Mouse (Mus musculus): ENCODE measurements around the gene Cdk5rap2. TPM values are rescaled to one million over a fixed set of nuclear protein-coding genes. Genes with fewer than 3 reads are reported as not detected.

Gene Cdk5rap2
- 73.1 and 76.1 TPM in 2 replicates for polyA plus RNA-seq (2012; rRNA removed)

- Histone ChIP-seq H3K4me3 (ENCODE audit: control insufficient read depth, low read depth, low read length) (peak within 1 kb of the TSS; percentile 91), H3K4me1 (ENCODE audit: control insufficient read depth, insufficient read depth, low read length) (no peaks in the 10 kb centered on the region; the same call in 1 of the 2 replicates), H3K27me3 (ENCODE audit: control insufficient read depth, insufficient read depth, low read length) (no peaks in the 10 kb centered on the region), H3K36me3 (ENCODE audit: control insufficient read depth, insufficient read depth, low read length) (no peaks in the 10 kb centered on the region), H3K27ac (ENCODE audit: control insufficient read depth, insufficient read depth, low read depth, low read length) (peak within 1 kb of the TSS; percentile 93)
- TF ChIP-seq CTCF (IDR thresholded peaks at IDR 0.05; ENCODE audit: control insufficient read depth, insufficient read depth, insufficient replicate concordance, low read depth, low read length) = no peak
- peak; percentile 48; the same call in 1 of the 2 replicates for TF ChIP-seq POLR2A (IDR thresholded peaks at IDR 0.05; ENCODE audit: control insufficient read depth, low read depth, low read length)
Measured at GRCm38 (mm10) chr4:70409994-70410721, at the start of gene Cdk5rap2. TSS of gene Cdk5rap2 (minus strand) at chr4:70410443.

- TF ChIP-seq POLR2A (IDR thresholded peaks at IDR 0.05; ENCODE audit: control insufficient read depth, low read depth, low read length) = no peak
- TF ChIP-seq CTCF (IDR thresholded peaks at IDR 0.05; ENCODE audit: control insufficient read depth, insufficient read depth, insufficient replicate concordance, low read depth, low read length) = no peak
- no peaks in the 10 kb centered on the region for H3K27me3 ChIP-seq (ENCODE audit: control insufficient read depth, insufficient read depth, low read length)
- H3K4me1 ChIP-seq (ENCODE audit: control insufficient read depth, insufficient read depth, low read length) = no peaks in the 10 kb centered on the region
- H3K4me3 ChIP-seq (ENCODE audit: control insufficient read depth, low read depth, low read length) = no peak overlapping the region
- no peaks in the 10 kb centered on the region for H3K36me3 ChIP-seq (ENCODE audit: control insufficient read depth, insufficient read depth, low read length)
- H3K27ac ChIP-seq (ENCODE audit: control insufficient read depth, insufficient read depth, low read depth, low read length) = no peak overlapping the region
Measured at GRCm38 (mm10) chr4:70452161-70452560, 41.9 kb upstream of the Cdk5rap2 start.

GRCm38 (mm10) chr4:70451750-70452149 lies 41.5 kb upstream of the Cdk5rap2 start:
- no peaks in the 10 kb centered on the region for H3K36me3 ChIP-seq (ENCODE audit: control insufficient read depth, insufficient read depth, low read length)
- TF ChIP-seq CTCF (IDR thresholded peaks at IDR 0.05; ENCODE audit: control insufficient read depth, insufficient read depth, insufficient replicate concordance, low read depth, low read length) (peak; percentile 15; the same call in 1 of the 2 replicates), POLR2A (IDR thresholded peaks at IDR 0.05; ENCODE audit: control insufficient read depth, low read depth, low read length) (no peak)
- H3K4me1 ChIP-seq (ENCODE audit: control insufficient read depth, insufficient read depth, low read length) = no peaks in the 10 kb centered on the region
- H3K4me3 ChIP-seq (ENCODE audit: control insufficient read depth, low read depth, low read length) = no peak overlapping the region
- H3K27me3 ChIP-seq (ENCODE audit: control insufficient read depth, insufficient read depth, low read length) = no peaks in the 10 kb centered on the region
- H3K27ac ChIP-seq (ENCODE audit: control insufficient read depth, insufficient read depth, low read depth, low read length) = no peak overlapping the region

- Histone ChIP-seq H3K36me3 (ENCODE audit: control insufficient read depth, insufficient read depth, low read length) (no peaks in the 10 kb centered on the region), H3K4me1 (ENCODE audit: control insufficient read depth, insufficient read depth, low read length) (no peaks in the 10 kb centered on the region), H3K4me3 (ENCODE audit: control insufficient read depth, low read depth, low read length) (no peak overlapping the region), H3K27ac (ENCODE audit: control insufficient read depth, insufficient read depth, low read depth, low read length) (no peak overlapping the region), H3K27me3 (ENCODE audit: control insufficient read depth, insufficient read depth, low read length) (no peaks in the 10 kb centered on the region)
- no peak for TF ChIP-seq POLR2A (IDR thresholded peaks at IDR 0.05; ENCODE audit: control insufficient read depth, low read depth, low read length)
- TF ChIP-seq CTCF (IDR thresholded peaks at IDR 0.05; ENCODE audit: control insufficient read depth, insufficient read depth, insufficient replicate concordance, low read depth, low read length) = no peak
Measured at GRCm38 (mm10) chr4:70449668-70450067, 39.4 kb upstream of the Cdk5rap2 start.

GRCm38 (mm10) chr4:70446774-70447173 lies 36.5 kb upstream of the Cdk5rap2 start:
- Histone ChIP-seq H3K27me3 (ENCODE audit: control insufficient read depth, insufficient read depth, low read length) (no peaks in the 10 kb centered on the region), H3K36me3 (ENCODE audit: control insufficient read depth, insufficient read depth, low read length) (no peaks in the 10 kb centered on the region), H3K27ac (ENCODE audit: control insufficient read depth, insufficient read depth, low read depth, low read length) (no peak overlapping the region), H3K4me1 (ENCODE audit: control insufficient read depth, insufficient read depth, low read length) (no peaks in the 10 kb centered on the region), H3K4me3 (ENCODE audit: control insufficient read depth, low read depth, low read length) (no peak overlapping the region)
- TF ChIP-seq CTCF (IDR thresholded peaks at IDR 0.05; ENCODE audit: control insufficient read depth, insufficient read depth, insufficient replicate concordance, low read depth, low read length) = no peak
- TF ChIP-seq POLR2A (IDR thresholded peaks at IDR 0.05; ENCODE audit: control insufficient read depth, low read depth, low read length) = no peak

GRCm38 (mm10) chr4:70420202-70420601 lies 10.0 kb upstream of the Cdk5rap2 start:
- no peaks in the 10 kb centered on the region for H3K27me3 ChIP-seq (ENCODE audit: control insufficient read depth, insufficient read depth, low read length)
- no peak overlapping the region for H3K4me3 ChIP-seq (ENCODE audit: control insufficient read depth, low read depth, low read length)
- H3K4me1 ChIP-seq (ENCODE audit: control insufficient read depth, insufficient read depth, low read length) = no peaks in the 10 kb centered on the region

GRCm38 (mm10) chr4:70412126-70412525 lies 1.9 kb upstream of the Cdk5rap2 start:
- Histone ChIP-seq H3K27ac (ENCODE audit: control insufficient read depth, insufficient read depth, low read depth, low read length) (no peak overlapping the region), H3K4me1 (ENCODE audit: control insufficient read depth, insufficient read depth, low read length) (no peaks in the 10 kb centered on the region; the same call in 1 of the 2 replicates), H3K27me3 (ENCODE audit: control insufficient read depth, insufficient read depth, low read length) (no peaks in the 10 kb centered on the region), H3K36me3 (ENCODE audit: control insufficient read depth, insufficient read depth, low read length) (no peaks in the 10 kb centered on the region), H3K4me3 (ENCODE audit: control insufficient read depth, low read depth, low read length) (no peak overlapping the region)
- TF ChIP-seq CTCF (IDR thresholded peaks at IDR 0.05; ENCODE audit: control insufficient read depth, insufficient read depth, insufficient replicate concordance, low read depth, low read length) = no peak
- TF ChIP-seq POLR2A (IDR thresholded peaks at IDR 0.05; ENCODE audit: control insufficient read depth, low read depth, low read length) = no peak

More at GRCm38 (mm10) chr4:70420202-70420601, 10.0 kb upstream of the Cdk5rap2 start:
- no peak for TF ChIP-seq POLR2A (IDR thresholded peaks at IDR 0.05; ENCODE audit: control insufficient read depth, low read depth, low read length)
- no peak for TF ChIP-seq CTCF (IDR thresholded peaks at IDR 0.05; ENCODE audit: control insufficient read depth, insufficient read depth, insufficient replicate concordance, low read depth, low read length)
- H3K36me3 ChIP-seq (ENCODE audit: control insufficient read depth, insufficient read depth, low read length) = no peaks in the 10 kb centered on the region
- H3K27ac ChIP-seq (ENCODE audit: control insufficient read depth, insufficient read depth, low read depth, low read length) = no peak overlapping the region
